Mouse (Mus musculus): Measurements from ENCODE around the gene Pak1. TPM values are rescaled to one million over a fixed set of nuclear protein-coding genes. Genes with fewer than 3 reads are reported as not detected.

The Pak1 gene
- polyA plus RNA-seq (2015; fragmentation: Nextera tagmentation; extraction: Ambion mirVana): 113 and 121 TPM in 2 replicates

DNA sequence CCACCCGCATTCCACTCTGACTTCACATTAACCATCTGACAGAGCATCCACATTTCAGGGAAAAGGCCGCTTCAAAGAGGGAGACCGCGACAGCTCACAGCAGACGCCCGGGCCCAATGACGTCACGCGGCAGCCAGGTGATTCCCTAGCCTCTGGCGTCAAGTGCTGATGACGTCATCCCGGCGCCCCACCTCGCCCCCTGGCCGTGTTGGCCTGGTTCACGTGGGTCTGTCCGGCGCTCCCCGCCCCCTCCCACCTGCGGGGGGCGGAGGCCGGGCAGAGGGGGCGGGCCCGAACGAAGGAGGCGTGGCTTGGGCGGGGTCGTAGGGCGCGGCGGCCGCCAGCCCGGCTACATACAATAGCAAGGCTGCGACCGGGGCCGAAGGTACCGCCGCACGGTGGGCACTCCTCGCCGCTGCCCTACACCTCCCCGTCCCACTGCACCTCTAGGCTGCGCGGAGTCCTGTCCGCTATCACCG is at the start of gene Pak1:
Gene Pak1 (plus strand): TSS at position 352 of the 479 bp plus-strand sequence.
- ATAC-seq (ENCODE audit: low read depth): peak; percentile 96
- H3K27me3 ChIP-seq: no peaks in the 10 kb centered on the region
- H3K4me3 ChIP-seq: peak within 1 kb of the TSS; percentile 91
- peak within 1 kb of the TSS; percentile 84 for H3K27ac ChIP-seq (replicated peaks)
- H3K4me2 ChIP-seq: peak within 1 kb of the TSS; percentile 90
- peaks cover 27% of the 10 kb centered on the region for H3K4me1 ChIP-seq (replicated peaks)
- WGBS: 1% methylated on average over 43 of the region's 46 CpGs
- H3K36me3 ChIP-seq: no peaks in the 10 kb centered on the region
- H3K9me3 ChIP-seq: no peaks in the 10 kb centered on the region
- H3K9ac ChIP-seq: peak within 1 kb of the TSS; percentile 93

DNA sequence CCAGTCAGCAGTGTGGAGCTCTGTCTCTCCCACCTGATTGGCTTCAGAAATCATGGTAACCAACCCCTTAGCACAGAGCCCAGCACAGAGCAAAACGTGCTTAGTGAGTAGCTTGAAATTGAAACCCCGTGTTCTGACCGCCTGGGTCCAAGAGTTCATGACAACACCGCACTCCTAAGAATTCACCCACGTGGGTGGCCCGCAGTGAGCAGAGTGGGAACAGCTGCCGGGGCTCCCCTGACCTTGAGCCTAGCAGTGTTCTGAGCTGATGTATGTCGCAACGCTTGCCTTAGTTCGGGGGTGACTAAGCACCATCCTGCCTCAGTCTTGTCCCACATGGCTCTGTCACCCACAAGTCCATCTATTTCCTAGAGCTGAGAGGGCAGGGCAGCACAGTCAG is 47.4 kb upstream of the Pak1 start:
- H3K9ac ChIP-seq: no peak overlapping the region
- no peak overlapping the region for H3K4me3 ChIP-seq
- H3K36me3 ChIP-seq: no peaks in the 10 kb centered on the region
- H3K4me2 ChIP-seq: no peak overlapping the region
- ATAC-seq (ENCODE audit: low read depth): no peak
- no peaks in the 10 kb centered on the region for H3K27me3 ChIP-seq
- peaks cover 16% of the 10 kb centered on the region for H3K4me1 ChIP-seq (replicated peaks)
- no peaks in the 10 kb centered on the region for H3K9me3 ChIP-seq
- H3K27ac ChIP-seq (replicated peaks): no peak overlapping the region
- WGBS: 60% methylated on average over 10 of the region's 10 CpGs

DNA sequence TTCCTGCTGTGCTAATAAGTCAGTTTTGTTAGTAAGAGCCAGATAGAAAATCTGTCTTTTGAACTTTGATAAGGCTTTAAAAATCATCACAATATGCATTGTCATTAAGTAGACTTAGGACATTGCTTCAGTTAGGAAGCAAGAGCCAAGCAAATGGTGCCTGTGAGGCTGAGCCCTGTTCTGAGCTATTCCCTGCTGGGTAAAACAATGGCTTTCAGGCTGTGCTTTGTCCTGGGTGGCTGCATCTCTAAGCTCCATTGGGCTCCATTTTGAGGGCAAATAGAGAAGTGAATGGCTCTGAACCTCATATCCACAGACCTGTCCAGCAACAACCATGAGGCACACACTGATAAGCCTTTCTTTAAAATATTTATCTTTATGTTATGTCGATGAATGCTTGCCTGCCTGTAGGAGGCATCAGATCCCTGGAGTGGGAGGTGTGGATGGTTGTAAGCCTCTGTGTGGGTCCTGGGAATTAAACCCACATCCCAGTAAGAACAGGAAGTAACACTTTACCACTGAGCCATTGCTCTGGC is 46.5 kb upstream of the Pak1 start:
- Histone ChIP-seq H3K9ac (no peak overlapping the region), H3K27ac (replicated peaks) (no peak overlapping the region), H3K27me3 (no peaks in the 10 kb centered on the region), H3K9me3 (no peaks in the 10 kb centered on the region), H3K36me3 (no peaks in the 10 kb centered on the region), H3K4me1 (replicated peaks) (peaks cover 9% of the 10 kb centered on the region), H3K4me2 (no peak overlapping the region), H3K4me3 (no peak overlapping the region)
- ATAC-seq (ENCODE audit: low read depth): no peak
- WGBS: 16% methylated on average over 1 of the region's 1 CpGs

DNA sequence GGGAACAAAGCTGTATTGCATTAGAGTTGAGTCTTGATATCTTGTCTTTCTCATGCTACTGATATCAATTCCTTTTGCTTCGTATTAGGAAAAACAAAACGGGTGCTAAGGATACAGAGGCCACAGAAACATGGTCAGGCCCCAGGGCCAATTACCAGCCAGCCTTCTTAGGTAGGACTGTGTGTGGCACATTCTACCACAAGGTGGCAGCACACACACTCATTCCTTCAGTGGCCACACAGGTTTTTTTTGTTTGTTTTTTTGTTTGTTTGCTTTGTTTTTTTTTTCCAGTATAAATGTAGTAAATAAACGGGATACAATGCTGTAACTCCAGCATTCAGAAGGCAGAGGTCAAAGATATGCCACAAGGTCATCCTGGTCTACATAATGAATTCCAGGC is 43.0 kb upstream of the Pak1 start:
- no peak overlapping the region for H3K9ac ChIP-seq
- no peak for ATAC-seq (ENCODE audit: low read depth)
- no peaks in the 10 kb centered on the region for H3K9me3 ChIP-seq
- 28% methylated on average over 3 of the region's 3 CpGs for WGBS
- H3K4me1 ChIP-seq (replicated peaks): peaks cover 15% of the 10 kb centered on the region; the same call in 1 of the 2 replicates
- H3K27me3 ChIP-seq: no peaks in the 10 kb centered on the region
- no peaks in the 10 kb centered on the region for H3K36me3 ChIP-seq
- no peak overlapping the region for H3K4me2 ChIP-seq
- no peak overlapping the region for H3K4me3 ChIP-seq
- no peak overlapping the region for H3K27ac ChIP-seq (replicated peaks)

DNA sequence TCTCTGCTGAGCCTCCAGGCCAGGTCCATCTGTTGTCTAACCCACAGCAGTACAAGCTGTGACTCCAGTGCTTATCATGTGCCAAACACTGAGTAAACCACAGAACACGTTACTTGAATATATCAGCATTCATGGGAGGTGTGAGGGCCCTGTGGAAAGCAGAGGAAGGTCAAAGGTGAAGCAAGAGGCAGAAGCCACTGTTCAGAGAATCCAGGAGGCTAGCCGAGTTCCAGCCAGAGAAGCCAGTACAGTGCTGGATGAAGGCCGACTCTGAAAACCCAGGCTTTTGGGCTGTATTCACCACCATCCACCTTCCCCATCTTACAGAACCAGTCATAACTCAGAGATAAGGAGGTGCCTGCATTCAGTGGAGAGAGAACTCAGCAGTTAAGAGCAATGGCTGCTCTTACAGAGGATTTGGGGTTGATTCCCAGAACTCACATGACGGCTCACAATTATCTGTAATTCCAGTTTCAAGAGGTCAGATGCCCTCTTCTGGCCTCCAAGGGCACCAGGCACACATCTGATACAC is 41.1 kb upstream of the Pak1 start:
- Histone ChIP-seq H3K4me1 (replicated peaks) (peaks cover 15% of the 10 kb centered on the region; the same call in 1 of the 2 replicates), H3K4me3 (no peak overlapping the region), H3K4me2 (no peak overlapping the region), H3K9ac (no peak overlapping the region), H3K27ac (replicated peaks) (no peak overlapping the region), H3K27me3 (no peaks in the 10 kb centered on the region), H3K36me3 (no peaks in the 10 kb centered on the region), H3K9me3 (no peaks in the 10 kb centered on the region)
- WGBS: 78% methylated on average over 4 of the region's 4 CpGs
- no peak for ATAC-seq (ENCODE audit: low read depth)

DNA sequence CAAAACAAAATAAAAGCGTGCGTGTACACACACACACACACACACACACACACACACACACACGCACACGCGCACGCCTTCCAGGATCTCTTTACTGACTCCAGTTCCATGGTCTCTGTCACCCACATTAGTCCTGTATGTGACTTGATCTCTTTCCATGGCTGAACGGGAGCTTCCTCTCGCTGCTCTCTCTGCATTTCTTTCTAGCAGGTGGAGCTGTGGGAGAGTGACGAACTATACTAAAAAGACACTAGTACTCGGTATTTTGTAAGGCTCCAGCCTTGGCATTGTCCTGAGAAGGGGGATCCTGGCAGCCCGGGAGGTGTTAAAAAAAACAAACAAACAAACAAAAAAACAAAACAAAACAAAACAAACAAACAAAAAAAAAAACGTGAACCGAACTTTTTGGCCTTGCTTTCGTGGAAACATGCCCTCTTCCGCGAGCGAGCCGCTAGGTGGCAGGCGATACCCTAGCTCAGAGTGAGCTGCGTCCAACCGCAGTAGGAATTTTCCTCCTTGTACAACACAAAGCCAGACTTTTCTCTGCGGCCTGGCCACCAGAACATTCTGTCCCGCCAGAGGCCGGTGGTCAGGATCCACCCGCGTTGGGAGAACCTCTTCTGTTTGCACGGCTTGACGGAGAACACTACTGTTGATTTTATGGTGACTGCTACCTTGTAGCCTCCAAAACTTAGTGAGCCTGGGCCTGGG is 40.4 kb upstream of the Pak1 start:
- WGBS: 27% methylated on average over 28 of the region's 28 CpGs

DNA sequence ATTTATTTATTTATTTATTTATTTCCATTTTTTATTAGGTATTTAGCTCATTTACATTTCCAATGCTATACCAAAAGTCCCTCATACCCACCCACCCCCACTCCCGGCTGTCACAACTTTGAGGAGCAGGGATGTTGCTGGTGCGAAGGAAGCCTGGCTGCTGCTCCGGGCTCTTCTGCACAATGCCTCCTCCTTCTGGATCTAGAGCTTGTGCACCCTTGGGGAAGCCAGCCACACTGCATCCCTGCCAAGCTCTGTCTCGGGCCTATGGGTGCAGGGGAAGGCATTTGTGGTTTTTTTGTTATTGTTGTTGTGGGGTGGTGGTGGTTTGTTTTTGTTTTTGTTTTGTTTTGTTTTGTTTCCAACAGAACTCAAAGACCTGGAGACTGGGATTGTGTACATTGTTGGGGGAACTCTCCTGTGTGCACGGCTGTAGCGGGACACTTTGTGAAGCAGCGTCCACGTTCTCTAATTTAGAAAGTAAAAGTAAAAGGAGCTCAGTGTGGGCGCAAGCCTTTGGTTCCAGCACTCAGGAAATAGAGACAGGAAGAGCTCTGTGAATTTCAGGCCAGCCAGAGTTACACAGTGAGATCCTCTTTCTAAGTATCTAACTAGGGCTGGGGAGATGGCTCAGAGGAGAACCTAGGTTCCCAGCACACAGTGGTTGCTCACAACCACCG is 39.7 kb upstream of the Pak1 start:
- H3K9ac ChIP-seq: no peak overlapping the region
- no peak overlapping the region for H3K4me3 ChIP-seq
- H3K9me3 ChIP-seq: no peaks in the 10 kb centered on the region
- no peak overlapping the region for H3K27ac ChIP-seq (replicated peaks)
- no peak for ATAC-seq (ENCODE audit: low read depth)
- H3K27me3 ChIP-seq: no peaks in the 10 kb centered on the region
- H3K36me3 ChIP-seq: no peaks in the 10 kb centered on the region
- WGBS: 62% methylated on average over 10 of the region's 10 CpGs
- peaks cover 15% of the 10 kb centered on the region; the same call in 1 of the 2 replicates for H3K4me1 ChIP-seq (replicated peaks)
- H3K4me2 ChIP-seq: peak overlapping the region; percentile 31

More for the DNA sequence above, 40.4 kb upstream of the Pak1 start:
- H3K4me1 ChIP-seq (replicated peaks): peaks cover 15% of the 10 kb centered on the region; the same call in 1 of the 2 replicates
- no peaks in the 10 kb centered on the region for H3K9me3 ChIP-seq
- no peaks in the 10 kb centered on the region for H3K36me3 ChIP-seq
- H3K27me3 ChIP-seq: no peaks in the 10 kb centered on the region
- no peak overlapping the region for H3K4me3 ChIP-seq
- H3K27ac ChIP-seq (replicated peaks): no peak overlapping the region
- peak; percentile 66 for ATAC-seq (ENCODE audit: low read depth)
- H3K9ac ChIP-seq: no peak overlapping the region
- peak overlapping the region; percentile 26; the same call in 1 of the 2 replicates for H3K4me2 ChIP-seq

DNA sequence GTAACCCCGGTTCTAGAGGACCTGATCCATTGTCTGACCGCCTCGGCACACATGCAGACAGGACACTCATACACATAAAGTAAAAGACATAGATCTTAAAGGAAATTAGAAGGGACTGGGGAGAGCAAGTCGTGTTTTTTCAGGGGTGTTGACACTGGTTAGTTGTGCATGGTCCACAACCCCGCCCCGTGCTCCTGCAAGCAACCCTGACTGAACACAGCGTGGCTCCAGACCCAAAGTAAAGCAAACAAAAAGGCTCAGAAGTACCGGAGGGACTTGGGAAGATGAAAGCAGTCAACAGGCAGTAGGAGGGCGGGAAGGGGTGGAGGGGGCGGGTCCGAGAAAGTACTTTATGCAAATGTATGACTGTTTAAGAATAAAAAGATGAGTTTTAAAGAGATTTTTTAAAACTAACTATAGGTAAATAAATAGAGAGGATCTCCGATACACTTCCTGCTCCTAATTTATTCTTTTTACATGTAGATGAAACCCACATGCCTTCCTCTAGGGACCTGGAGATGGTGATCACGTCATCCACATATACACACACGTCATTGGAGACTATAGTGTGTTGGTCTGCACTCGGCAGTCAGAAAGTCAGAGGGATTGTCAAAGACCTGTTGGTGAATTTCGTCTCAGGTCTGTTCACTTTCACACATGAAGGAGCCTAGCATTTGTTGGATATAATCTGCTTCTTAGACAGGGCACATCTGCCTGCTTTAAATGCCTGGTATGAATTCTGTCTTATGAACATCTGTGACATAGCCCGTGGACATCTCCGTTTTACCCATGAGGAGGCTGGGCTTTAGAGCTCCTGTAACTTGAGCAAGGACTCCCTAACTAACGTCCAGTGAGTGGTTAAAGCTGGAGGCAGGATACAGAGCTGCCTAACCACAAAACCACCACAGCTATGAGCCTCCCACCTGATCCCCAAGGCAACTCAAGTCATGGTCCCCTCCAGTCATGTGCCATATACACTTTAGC is 38.8 kb upstream of the Pak1 start:
- no peak overlapping the region for H3K4me3 ChIP-seq
- WGBS: 27% methylated on average over 19 of the region's 19 CpGs
- H3K9ac ChIP-seq: no peak overlapping the region
- no peaks in the 10 kb centered on the region for H3K9me3 ChIP-seq
- H3K27ac ChIP-seq (replicated peaks): no peak overlapping the region
- peaks cover 15% of the 10 kb centered on the region; the same call in 1 of the 2 replicates for H3K4me1 ChIP-seq (replicated peaks)
- H3K27me3 ChIP-seq: no peaks in the 10 kb centered on the region
- ATAC-seq (ENCODE audit: low read depth): no peak
- H3K36me3 ChIP-seq: no peaks in the 10 kb centered on the region
- peak overlapping the region; percentile 31 for H3K4me2 ChIP-seq

DNA sequence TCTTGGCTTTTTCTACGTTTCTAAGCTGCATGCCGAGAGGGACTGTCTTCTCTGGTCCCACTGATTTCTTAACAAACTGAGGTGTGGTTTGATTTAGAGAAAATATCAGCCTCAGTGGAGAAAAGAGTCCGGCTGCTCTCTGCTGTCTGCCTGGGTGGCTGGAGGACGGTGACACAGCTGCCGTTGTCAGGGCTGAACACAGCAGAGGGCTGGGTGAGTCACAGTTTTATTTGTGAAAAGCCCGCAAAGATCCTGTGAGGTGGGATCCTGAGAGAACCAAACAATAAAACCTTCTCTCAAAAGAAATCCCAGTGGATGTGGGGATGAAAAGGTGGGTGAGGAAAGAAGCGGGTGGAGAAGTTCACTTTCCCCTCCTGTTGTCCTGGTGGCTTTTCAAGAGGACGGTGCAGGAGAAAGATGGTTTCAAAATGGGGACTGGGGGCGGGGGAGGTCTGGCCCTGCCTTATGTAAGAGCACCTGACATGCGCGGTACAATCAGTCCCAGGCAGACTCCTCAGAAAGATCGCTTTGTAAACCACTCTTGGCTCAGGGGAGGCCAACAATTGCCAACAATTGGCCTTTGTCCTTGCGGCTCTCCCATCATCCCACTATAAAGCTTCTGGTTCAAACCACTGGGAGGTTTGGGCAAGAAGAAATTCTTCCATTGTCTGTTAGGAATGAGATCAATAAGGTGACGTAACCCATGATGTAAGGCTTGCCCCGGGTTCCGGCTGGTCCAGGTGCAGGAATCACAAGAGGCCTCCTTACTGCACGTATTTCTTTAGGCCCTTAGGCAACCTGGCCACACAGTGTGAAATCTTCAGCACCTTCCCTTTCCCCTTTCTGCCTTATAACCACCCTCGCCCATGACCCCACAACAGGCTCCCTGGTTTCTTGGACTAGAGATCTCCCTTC is 31.1 kb upstream of the Pak1 start:
- H3K4me3 ChIP-seq: peak overlapping the region; percentile 17
- peak; percentile 94 for ATAC-seq (ENCODE audit: low read depth)
- H3K9me3 ChIP-seq: no peaks in the 10 kb centered on the region
- H3K36me3 ChIP-seq: no peaks in the 10 kb centered on the region
- H3K9ac ChIP-seq: peak overlapping the region; percentile 61
- peak overlapping the region; percentile 67 for H3K27ac ChIP-seq (replicated peaks)
- H3K4me1 ChIP-seq (replicated peaks): peaks cover 15% of the 10 kb centered on the region
- peak overlapping the region; percentile 52 for H3K4me2 ChIP-seq
- WGBS: 22% methylated on average over 18 of the region's 18 CpGs
- no peaks in the 10 kb centered on the region for H3K27me3 ChIP-seq

DNA sequence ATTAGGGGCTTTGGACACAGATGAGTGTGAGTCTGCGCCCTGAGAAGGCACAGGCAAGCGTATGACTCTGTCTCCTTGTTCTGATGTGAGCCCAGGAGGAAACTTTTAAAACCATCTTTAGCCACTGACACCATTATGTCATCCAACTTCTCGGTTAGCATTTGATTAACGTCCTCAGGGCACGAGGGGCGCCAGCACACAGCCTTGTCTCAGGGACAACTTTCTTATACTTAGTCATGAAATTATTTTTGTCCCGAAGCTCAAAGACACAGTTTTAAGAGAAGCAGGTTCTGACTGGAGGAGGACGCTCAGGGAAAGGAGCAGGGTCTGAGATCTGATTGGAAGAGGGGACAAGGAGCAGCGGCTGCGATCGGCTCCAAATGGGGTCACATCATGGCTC is 23.8 kb upstream of the Pak1 start:
- Histone ChIP-seq H3K36me3 (no peaks in the 10 kb centered on the region), H3K9ac (no peak overlapping the region), H3K9me3 (no peaks in the 10 kb centered on the region), H3K4me3 (no peak overlapping the region), H3K4me1 (replicated peaks) (no peaks in the 10 kb centered on the region), H3K27ac (replicated peaks) (no peak overlapping the region), H3K4me2 (no peak overlapping the region), H3K27me3 (no peaks in the 10 kb centered on the region)
- WGBS: 85% methylated on average over 11 of the region's 11 CpGs
- ATAC-seq (ENCODE audit: low read depth): no peak
